Mouse (Mus musculus): ENCODE measurements around the gene Sfxn4.

GRCm38 (mm10) chr19:60891934-60892547 is 30.8 kb upstream of the Sfxn4 start:
- TF ChIP-seq MAZ (IDR thresholded peaks at IDR 0.05; ENCODE audit: low read depth, low read length) = peak; percentile 38; the same call in 1 of the 2 replicates
- peak; percentile 37; the same call in 1 of the 2 replicates for TF ChIP-seq EP300 (IDR thresholded peaks at IDR 0.05; ENCODE audit: low read length)
- TF ChIP-seq RAD21 (IDR thresholded peaks at IDR 0.05; ENCODE audit: low read depth, low read length) = peak; percentile 60
- TF ChIP-seq MEF2A (IDR thresholded peaks at IDR 0.05; ENCODE audit: borderline replicate concordance, low read depth, low read length) = 0 out of 2 replicates have a peak, but pooled peaks have one; percentile 52
- no peak for TF ChIP-seq UBTF (IDR thresholded peaks at IDR 0.05; ENCODE audit: low read depth, low read length)
- TF ChIP-seq TBP (conservative IDR thresholded peaks at IDR 0.05; ENCODE audit: low read depth, low read length) = no peak
- TF ChIP-seq NELFE (IDR thresholded peaks at IDR 0.05; ENCODE audit: low read depth, low read length) = no peak
- TF ChIP-seq CTCF (conservative IDR thresholded peaks at IDR 0.05 in 1 of 2, IDR thresholded peaks at IDR 0.05 in 1 of 2; ENCODE audit: low read depth in 2 of 2, low read length in 2 of 2) = peak; percentile 69 to 82
- no peak for TF ChIP-seq POLR2A (IDR thresholded peaks at IDR 0.05; ENCODE audit: low read depth, low read length)
- TF ChIP-seq MAX (IDR thresholded peaks at IDR 0.05; ENCODE audit: low read length) = no peak
- TF ChIP-seq SIN3A (IDR thresholded peaks at IDR 0.05; ENCODE audit: low read length) = 0 out of 2 replicates have a peak, but pooled peaks have one; percentile 57
- peak; percentile 15; the same call in 1 of the 2 replicates for TF ChIP-seq HCFC1 (IDR thresholded peaks at IDR 0.05; ENCODE audit: low read depth, low read length)
- no peak for TF ChIP-seq ZMIZ1 (IDR thresholded peaks at IDR 0.05; ENCODE audit: low read depth, low read length)
- TF ChIP-seq USF2 (conservative IDR thresholded peaks at IDR 0.05; ENCODE audit: low read depth, low read length) = no peak
